Mouse (Mus musculus): Measurements from ENCODE around the gene Fastkd5. TPM values are rescaled to one million over a fixed set of nuclear protein-coding genes. Genes with fewer than 3 reads are reported as not detected.
A peak's percentile ranks its signal among the peaks of the same experiment; 100 is the strongest.
"Not testable (repeated sequence)": the region's sequence is repeated elsewhere in the genome, so short reads cannot be mapped to it uniquely, and the experiment has no call there.

Gene Fastkd5
- polyA plus RNA-seq, 1 experiment from 2014 or later: 17.9 TPM

- H3K36me3 ChIP-seq (ENCODE audit: control insufficient read depth, insufficient read depth, low read length): no peaks in the 10 kb centered on the region
- no peaks in the 10 kb centered on the region for H3K9me3 ChIP-seq (ENCODE audit: control insufficient read depth, low read depth, low read length)
- peaks cover 54% of the 10 kb centered on the region for H3K27me3 ChIP-seq (ENCODE audit: control insufficient read depth, insufficient read depth, low read length)
- H3K4me3 ChIP-seq (ENCODE audit: low read depth, low read length): peak overlapping the region; percentile 30
- H3K27ac ChIP-seq (ENCODE audit: low read length): no peak overlapping the region
- peaks cover 18% of the 10 kb centered on the region; the same call in 1 of the 2 replicates for H3K4me1 ChIP-seq (ENCODE audit: control insufficient read depth, insufficient read depth, low read length)
- WGBS: 4% methylated on average over 16 of the region's 16 CpGs
- H3K9ac ChIP-seq (replicated peaks; ENCODE audit: low read depth, low read length): no peak overlapping the region
- H3K4me2 ChIP-seq (replicated peaks; ENCODE audit: low read depth, low read length): peak overlapping the region; percentile 53
- no peak for ATAC-seq (ENCODE audit: insufficient number of reproducible peaks, insufficient read depth, low FRiP score, low read depth)
Observed at GRCm38 (mm10) chr2:130581201-130581600, 48.6 kb downstream of the Fastkd5 start.

- H3K4me2 ChIP-seq (replicated peaks; ENCODE audit: low read depth, low read length): no peak overlapping the region
- no peaks in the 10 kb centered on the region for H3K36me3 ChIP-seq (ENCODE audit: control insufficient read depth, insufficient read depth, low read length)
- no peak overlapping the region for H3K27ac ChIP-seq (ENCODE audit: low read length)
- H3K4me1 ChIP-seq (ENCODE audit: control insufficient read depth, insufficient read depth, low read length): peaks cover 18% of the 10 kb centered on the region; the same call in 1 of the 2 replicates
- H3K9me3 ChIP-seq (ENCODE audit: control insufficient read depth, low read depth, low read length): no peaks in the 10 kb centered on the region
- H3K9ac ChIP-seq (replicated peaks; ENCODE audit: low read depth, low read length): no peak overlapping the region
- ATAC-seq (ENCODE audit: insufficient number of reproducible peaks, insufficient read depth, low FRiP score, low read depth): no peak
- 6% methylated on average over 8 of the region's 8 CpGs for WGBS
- H3K4me3 ChIP-seq (ENCODE audit: low read depth, low read length): no peak overlapping the region
- H3K27me3 ChIP-seq (ENCODE audit: control insufficient read depth, insufficient read depth, low read length): peaks cover 65% of the 10 kb centered on the region
Observed at GRCm38 (mm10) chr2:130579791-130580190, 50.0 kb downstream of the Fastkd5 start.

GRCm38 (mm10) chr2:130578148-130578547 is 51.7 kb downstream of the Fastkd5 start:
- no peak for ATAC-seq (ENCODE audit: insufficient number of reproducible peaks, insufficient read depth, low FRiP score, low read depth)
- 9% methylated on average over 11 of the region's 11 CpGs for WGBS
- no peak overlapping the region for H3K9ac ChIP-seq (replicated peaks; ENCODE audit: low read depth, low read length)
- H3K27ac ChIP-seq (ENCODE audit: low read length): no peak overlapping the region
- H3K9me3 ChIP-seq (ENCODE audit: control insufficient read depth, low read depth, low read length): no peaks in the 10 kb centered on the region
- peaks cover 65% of the 10 kb centered on the region for H3K27me3 ChIP-seq (ENCODE audit: control insufficient read depth, insufficient read depth, low read length)
- H3K4me1 ChIP-seq (ENCODE audit: control insufficient read depth, insufficient read depth, low read length): peaks cover 18% of the 10 kb centered on the region; the same call in 1 of the 2 replicates
- no peak overlapping the region for H3K4me3 ChIP-seq (ENCODE audit: low read depth, low read length)
- no peaks in the 10 kb centered on the region for H3K36me3 ChIP-seq (ENCODE audit: control insufficient read depth, insufficient read depth, low read length)
- no peak overlapping the region for H3K4me2 ChIP-seq (replicated peaks; ENCODE audit: low read depth, low read length)

- H3K4me1 ChIP-seq (ENCODE audit: control insufficient read depth, insufficient read depth, low read length): peaks cover 18% of the 10 kb centered on the region; the same call in 1 of the 2 replicates
- 6% methylated on average over 12 of the region's 12 CpGs for WGBS
- H3K4me2 ChIP-seq (replicated peaks; ENCODE audit: low read depth, low read length): no peak overlapping the region
- H3K9ac ChIP-seq (replicated peaks; ENCODE audit: low read depth, low read length): no peak overlapping the region
- H3K36me3 ChIP-seq (ENCODE audit: control insufficient read depth, insufficient read depth, low read length): no peaks in the 10 kb centered on the region
- peaks cover 61% of the 10 kb centered on the region for H3K27me3 ChIP-seq (ENCODE audit: control insufficient read depth, insufficient read depth, low read length)
- no peak for ATAC-seq (ENCODE audit: insufficient number of reproducible peaks, insufficient read depth, low FRiP score, low read depth)
- no peaks in the 10 kb centered on the region for H3K9me3 ChIP-seq (ENCODE audit: control insufficient read depth, low read depth, low read length)
- no peak overlapping the region for H3K4me3 ChIP-seq (ENCODE audit: low read depth, low read length)
- no peak overlapping the region for H3K27ac ChIP-seq (ENCODE audit: low read length)
Observed at GRCm38 (mm10) chr2:130577632-130578031, 52.2 kb downstream of the Fastkd5 start.

GRCm38 (mm10) chr2:130577021-130577420 is 52.8 kb downstream of the Fastkd5 start:
- H3K9me3 ChIP-seq (ENCODE audit: control insufficient read depth, low read depth, low read length): no peaks in the 10 kb centered on the region
- no peak for ATAC-seq (ENCODE audit: insufficient number of reproducible peaks, insufficient read depth, low FRiP score, low read depth)
- H3K4me2 ChIP-seq (replicated peaks; ENCODE audit: low read depth, low read length): peak overlapping the region; percentile 39; the same call in 1 of the 2 replicates
- WGBS: 6% methylated on average over 9 of the region's 9 CpGs
- H3K4me1 ChIP-seq (ENCODE audit: control insufficient read depth, insufficient read depth, low read length): peaks cover 18% of the 10 kb centered on the region; the same call in 1 of the 2 replicates
- peak overlapping the region; percentile 18 for H3K4me3 ChIP-seq (ENCODE audit: low read depth, low read length)
- no peaks in the 10 kb centered on the region for H3K36me3 ChIP-seq (ENCODE audit: control insufficient read depth, insufficient read depth, low read length)
- peaks cover 54% of the 10 kb centered on the region for H3K27me3 ChIP-seq (ENCODE audit: control insufficient read depth, insufficient read depth, low read length)
- H3K27ac ChIP-seq (ENCODE audit: low read length): no peak overlapping the region
- no peak overlapping the region for H3K9ac ChIP-seq (replicated peaks; ENCODE audit: low read depth, low read length)

GRCm38 (mm10) chr2:130576564-130576963 is 53.3 kb downstream of the Fastkd5 start:
- ATAC-seq (ENCODE audit: insufficient number of reproducible peaks, insufficient read depth, low FRiP score, low read depth); H3K36me3 ChIP-seq (ENCODE audit: control insufficient read depth, insufficient read depth, low read length); H3K27ac ChIP-seq (ENCODE audit: low read length); H3K9me3 ChIP-seq (ENCODE audit: control insufficient read depth, low read depth, low read length): not testable (repeated sequence)
- H3K27me3 ChIP-seq (ENCODE audit: control insufficient read depth, insufficient read depth, low read length): peaks cover 50% of the 10 kb centered on the region
- H3K9ac ChIP-seq (replicated peaks; ENCODE audit: low read depth, low read length): 0 out of 2 replicates have a peak overlapping the region, but pooled peaks have one; percentile 10
- peak overlapping the region; percentile 39 for H3K4me2 ChIP-seq (replicated peaks; ENCODE audit: low read depth, low read length)
- peak overlapping the region; percentile 18 for H3K4me3 ChIP-seq (ENCODE audit: low read depth, low read length)
- peaks cover 18% of the 10 kb centered on the region; the same call in 1 of the 2 replicates for H3K4me1 ChIP-seq (ENCODE audit: control insufficient read depth, insufficient read depth, low read length)
- WGBS: 5% methylated on average over 32 of the region's 32 CpGs

- Histone ChIP-seq H3K4me1 (ENCODE audit: control insufficient read depth, insufficient read depth, low read length) (peaks cover 15% of the 10 kb centered on the region; the same call in 1 of the 2 replicates), H3K9me3 (ENCODE audit: control insufficient read depth, low read depth, low read length) (no peaks in the 10 kb centered on the region), H3K27ac (ENCODE audit: low read length) (no peak within 1 kb of the TSS), H3K4me2 (replicated peaks; ENCODE audit: low read depth, low read length) (peak within 1 kb of the TSS; percentile 39), H3K9ac (replicated peaks; ENCODE audit: low read depth, low read length) (0 out of 2 replicates have a peak within 1 kb of the TSS, but pooled peaks have one; percentile 10), H3K4me3 (ENCODE audit: low read depth, low read length) (peak within 1 kb of the TSS; percentile 18), H3K27me3 (ENCODE audit: control insufficient read depth, insufficient read depth, low read length) (peaks cover 45% of the 10 kb centered on the region), H3K36me3 (ENCODE audit: control insufficient read depth, insufficient read depth, low read length) (no peaks in the 10 kb centered on the region)
- 51% methylated on average over 9 of the region's 9 CpGs for whole genome bisulfite sequencing
- ATAC-seq (ENCODE audit: insufficient number of reproducible peaks, insufficient read depth, low FRiP score, low read depth): no peak
Observed at GRCm38 (mm10) chr2:130575873-130576272, 54.0 kb downstream of the Fastkd5 start, which contains the start of gene Oxt. Gene Oxt (plus strand): TSS chr2:130576173.

GRCm38 (mm10) chr2:130574960-130575359 is 54.9 kb downstream of the Fastkd5 start:
- Histone ChIP-seq H3K4me2 (replicated peaks; ENCODE audit: low read depth, low read length) (no peak overlapping the region), H3K9me3 (ENCODE audit: control insufficient read depth, low read depth, low read length) (no peaks in the 10 kb centered on the region), H3K27ac (ENCODE audit: low read length) (no peak overlapping the region), H3K4me3 (ENCODE audit: low read depth, low read length) (no peak overlapping the region), H3K27me3 (ENCODE audit: control insufficient read depth, insufficient read depth, low read length) (peaks cover 40% of the 10 kb centered on the region), H3K4me1 (ENCODE audit: control insufficient read depth, insufficient read depth, low read length) (0 out of 2 replicates have a peak, but pooled peaks cover 8% of the 10 kb centered on the region), H3K9ac (replicated peaks; ENCODE audit: low read depth, low read length) (no peak overlapping the region), H3K36me3 (ENCODE audit: control insufficient read depth, insufficient read depth, low read length) (no peaks in the 10 kb centered on the region)
- WGBS: 80% methylated on average over 5 of the region's 5 CpGs
- no peak for ATAC-seq (ENCODE audit: insufficient number of reproducible peaks, insufficient read depth, low FRiP score, low read depth)

GRCm38 (mm10) chr2:130569926-130570325 is 59.9 kb downstream of the Fastkd5 start:
- no peak overlapping the region for H3K4me2 ChIP-seq (replicated peaks; ENCODE audit: low read depth, low read length)

More at GRCm38 (mm10) chr2:130569926-130570325, 59.9 kb downstream of the Fastkd5 start:
- ATAC-seq (ENCODE audit: insufficient number of reproducible peaks, insufficient read depth, low FRiP score, low read depth): no peak
- Histone ChIP-seq H3K4me3 (ENCODE audit: low read depth, low read length) (no peak overlapping the region), H3K27me3 (ENCODE audit: control insufficient read depth, insufficient read depth, low read length) (no peaks in the 10 kb centered on the region), H3K9me3 (ENCODE audit: control insufficient read depth, low read depth, low read length) (no peaks in the 10 kb centered on the region), H3K27ac (ENCODE audit: low read length) (no peak overlapping the region), H3K36me3 (ENCODE audit: control insufficient read depth, insufficient read depth, low read length) (peaks cover 6% of the 10 kb centered on the region), H3K4me1 (ENCODE audit: control insufficient read depth, insufficient read depth, low read length) (peaks cover under 1% of the 10 kb centered on the region; the same call in 1 of the 2 replicates), H3K9ac (replicated peaks; ENCODE audit: low read depth, low read length) (no peak overlapping the region)

All from stomach, embryonic 14.5 days (tissue).